Mouse (Mus musculus) heart, postnatal 0 days (tissue): Measurements from ENCODE around the gene 1700125H20Rik. TPM values are rescaled to one million over a fixed set of nuclear protein-coding genes. Genes with fewer than 3 reads are reported as not detected.
"Not testable (repeated sequence)": the region's sequence is repeated elsewhere in the genome, so short reads cannot be mapped to it uniquely, and the experiment has no call there.

Experiments used
- ATAC-seq: fragments of 200-750 bp; cut with Nextera tagmentation; 2 replicates; pipeline ENCODE4 v1.8.0; 2017; ENCODE audit warnings: low read depth, moderate number of reproducible peaks, moderate library complexity; ENCODE audit not compliant: insufficient read depth
- DNase-seq: peaks from one replicate; pipeline ENCODE4 v3.0.0-alpha.2; 2016; ENCODE audit warnings: low spot score
- H3K27ac ChIP-seq: fragments of 300-500 bp; sonication (generic); 2 replicates; pipeline ENCODE4 v1.5.1; 2014; ENCODE audit warnings: low read depth, mild to moderate bottlenecking
- H3K27me3 ChIP-seq: fragments of 300-500 bp; sonication (generic); 2 replicates; pipeline ENCODE4 v1.6.1; 2014; ENCODE audit warnings: low read length, mixed read lengths; ENCODE audit not compliant: control insufficient read depth, insufficient read depth
- H3K36me3 ChIP-seq: fragments of 300-500 bp; sonication (generic); replicated peaks from 2 replicates; pipeline ENCODE4 v1.6.1; 2014; ENCODE audit warnings: low read length, mixed read lengths; ENCODE audit not compliant: control insufficient read depth, insufficient read depth
- H3K4me1 ChIP-seq: fragments of 300-500 bp; sonication (generic); 2 replicates; pipeline ENCODE4 v1.6.1; 2014; ENCODE audit warnings: antibody characterized with exemption; ENCODE audit not compliant: control insufficient read depth, insufficient read depth
- H3K4me2 ChIP-seq: fragments of 300-500 bp; sonication (generic); 2 replicates; pipeline ENCODE4 v1.6.1; 2014; ENCODE audit warnings: low read depth, mild to moderate bottlenecking, low read length, moderate library complexity
- H3K4me3 ChIP-seq: fragments of 300-500 bp; sonication (generic); 2 replicates; pipeline ENCODE4 v1.5.1; 2014; ENCODE audit warnings: low read depth, low read length
- H3K9ac ChIP-seq: fragments of 300-500 bp; sonication (generic); replicated peaks from 2 replicates; pipeline ENCODE4 v1.6.1; 2014; ENCODE audit warnings: low read depth, low read length, mixed read lengths
- H3K9me3 ChIP-seq: fragments of 300-500 bp; sonication (generic); replicated peaks from 2 replicates; pipeline ENCODE4 v1.6.1; 2016; ENCODE audit warnings: low read length; ENCODE audit not compliant: control insufficient read depth
- CTCF ChIP-seq: IDR thresholded peaks from 2 replicates; pipeline ENCODE4 v1.5.1; 2016; ENCODE audit warnings: antibody characterized with exemption, control low read depth, low read depth
- EP300 ChIP-seq: IDR thresholded peaks from 2 replicates; pipeline ENCODE4 v1.6.1; 2016; ENCODE audit warnings: antibody characterized with exemption, low read depth
- WGBS: fragments of 180-500 bp; shearing (Covaris S2); extraction: QIAGEN DNeasy Blood & Tissue Kit; methylation state at CpG from one replicate; pipeline ENCODE4 v1.1.7; 2014; 5-methylcytosine and 5-hydroxymethylcytosine counted together
- polyA plus RNA-seq: library from polyadenylated mRNA; unstranded; fragments of >200 nt; fragmentation: Nextera tagmentation; extraction: Ambion mirVana; gene quantifications from 2 replicates; pipeline ENCODE4 v1.2.1, GENCODE M21; 2015
- total RNA-seq: library from RNA; depleted of rRNA; stranded (reverse); fragments of >200 nt; gene quantifications from 2 replicates; pipeline ENCODE4 v1.2.3, GENCODE M21; 2014; ENCODE audit warnings: low replicate concordance

Gene 1700125H20Rik
- total and polyA plus RNA-seq, 2 experiments from 2014 or later, result 0.23 TPM; not detected in 1

GRCm38 (mm10) chr11:85131542-85131941 is 38.7 kb upstream of the 1700125H20Rik start:
- no peak overlapping the region for H3K27ac ChIP-seq
- no peaks in the 10 kb centered on the region for H3K36me3 ChIP-seq
- no peak overlapping the region for H3K4me3 ChIP-seq
- no peak overlapping the region for H3K4me2 ChIP-seq
- no peak overlapping the region for H3K9ac ChIP-seq
- 0 out of 2 replicates have a peak, but pooled peaks cover 2% of the 10 kb centered on the region for H3K4me1 ChIP-seq
- no peak for ATAC-seq
- H3K27me3 ChIP-seq, result no peaks in the 10 kb centered on the region
- no peak for TF ChIP-seq EP300
- 78% methylated on average over 2 of the region's 2 CpGs for WGBS
- DNase-seq, result no peak
- H3K9me3 ChIP-seq, result no peaks in the 10 kb centered on the region

- H3K4me2 ChIP-seq, result peak overlapping the region; percentile 77
- TF ChIP-seq CTCF, result no peak
- TF ChIP-seq EP300, result no peak
- DNase-seq (peak; percentile 61), ATAC-seq (no peak)
- H3K4me1 ChIP-seq, result no peaks in the 10 kb centered on the region
- peak overlapping the region; percentile 96 for H3K4me3 ChIP-seq
- 1% methylated on average over 17 of the region's 17 CpGs for WGBS
- peak overlapping the region; percentile 93 for H3K9ac ChIP-seq
- no peaks in the 10 kb centered on the region for H3K36me3 ChIP-seq
- H3K27ac ChIP-seq, result peak overlapping the region; percentile 88
- no peaks in the 10 kb centered on the region for H3K9me3 ChIP-seq
- H3K27me3 ChIP-seq, result no peaks in the 10 kb centered on the region
Observed at GRCm38 (mm10) chr11:85138776-85139474, 31.3 kb upstream of the 1700125H20Rik start.

GRCm38 (mm10) chr11:85139581-85140540 is 30.3 kb upstream of the 1700125H20Rik start, which contains the start of gene Usp32:
Gene Usp32, minus strand, starts transcription at chr11:85140161.
- peak; percentile 97 for DNase-seq
- Histone ChIP-seq H3K9me3 (no peaks in the 10 kb centered on the region), H3K9ac (peak within 1 kb of the TSS; percentile 93), H3K27me3 (no peaks in the 10 kb centered on the region), H3K4me2 (peak within 1 kb of the TSS; percentile 77), H3K27ac (peak within 1 kb of the TSS; percentile 88), H3K36me3 (no peaks in the 10 kb centered on the region), H3K4me3 (peak within 1 kb of the TSS; percentile 96), H3K4me1 (no peaks in the 10 kb centered on the region)
- WGBS, result 1% methylated on average over 70 of the region's 94 CpGs
- ATAC-seq, result peak; percentile 98
- no peak for TF ChIP-seq CTCF
- TF ChIP-seq EP300, result peak; percentile 56; the same call in 1 of the 2 replicates

GRCm38 (mm10) chr11:85152256-85152930 is 17.8 kb upstream of the 1700125H20Rik start:
- H3K27me3 ChIP-seq, result no peaks in the 10 kb centered on the region
- no peaks in the 10 kb centered on the region for H3K36me3 ChIP-seq
- no peaks in the 10 kb centered on the region for H3K9me3 ChIP-seq
- H3K4me3 ChIP-seq, result no peak overlapping the region
- H3K4me1 ChIP-seq, result no peaks in the 10 kb centered on the region
- no peak overlapping the region for H3K27ac ChIP-seq
- no peak for ATAC-seq
- no peak for DNase-seq
- TF ChIP-seq EP300 (no peak), CTCF (no peak)
- 72% methylated on average over 2 of the region's 2 CpGs for WGBS
- H3K9ac ChIP-seq, result no peak overlapping the region
- H3K4me2 ChIP-seq, result no peak overlapping the region

GRCm38 (mm10) chr11:85157301-85157700 is 12.9 kb upstream of the 1700125H20Rik start:
- Histone ChIP-seq H3K27me3 (no peaks in the 10 kb centered on the region), H3K27ac (no peak overlapping the region), H3K4me3 (no peak overlapping the region), H3K9me3 (no peaks in the 10 kb centered on the region), H3K9ac (no peak overlapping the region), H3K4me2 (no peak overlapping the region), H3K36me3 (no peaks in the 10 kb centered on the region), H3K4me1 (no peaks in the 10 kb centered on the region)
- ATAC-seq (no peak), DNase-seq (no peak)
- WGBS, result 61% methylated on average over 2 of the region's 2 CpGs
- no peak for TF ChIP-seq CTCF
- no peak for TF ChIP-seq EP300

- WGBS, result 90% methylated on average over 1 of the region's 1 CpGs
- H3K9me3 ChIP-seq, H3K4me1 ChIP-seq, H3K36me3 ChIP-seq, DNase-seq, H3K27ac ChIP-seq, H3K4me3 ChIP-seq, H3K9ac ChIP-seq, ATAC-seq, H3K4me2 ChIP-seq, H3K27me3 ChIP-seq: not testable (repeated sequence)
Observed at GRCm38 (mm10) chr11:85163014-85163413, 7.2 kb upstream of the 1700125H20Rik start.
